Mouse (Mus musculus): Measurements from ENCODE around the gene Zfpm1.

DNA sequence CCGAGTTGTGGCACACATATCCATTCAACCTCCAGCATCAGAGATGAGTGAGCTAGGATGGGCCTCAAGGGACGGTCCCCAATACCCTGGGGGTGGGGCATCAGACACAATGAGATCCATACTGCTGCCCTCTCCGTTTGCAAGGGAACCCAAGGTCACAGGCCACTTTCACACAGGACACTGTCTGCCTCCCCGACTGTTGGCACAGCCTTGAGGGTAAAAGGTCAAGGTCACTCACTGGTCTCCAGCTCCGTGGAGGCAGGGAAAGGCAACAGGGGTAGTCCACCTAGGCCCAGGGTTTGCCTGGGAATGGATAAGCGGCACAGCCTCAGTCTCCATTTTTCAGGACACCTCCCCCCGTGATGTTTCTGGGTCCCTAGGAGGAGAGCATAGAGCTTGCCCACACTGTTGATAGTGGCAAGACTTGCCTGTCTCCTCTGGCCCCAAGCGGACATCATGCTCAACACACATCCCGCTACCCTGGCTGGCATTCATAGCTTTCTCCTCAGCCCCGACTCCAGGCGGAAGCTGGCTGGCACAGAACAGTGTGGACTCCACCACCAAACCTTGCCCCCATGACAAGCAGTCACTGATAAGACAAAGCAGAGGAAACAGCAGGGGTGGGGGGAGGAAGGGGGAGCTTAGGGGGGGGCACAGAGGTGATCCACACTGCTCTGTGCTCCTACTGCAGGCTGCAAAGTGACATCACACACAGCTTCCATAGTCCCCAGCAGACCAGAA, 7.1 kb upstream of the Zfpm1 start:
- no peak for TF ChIP-seq CTCF (IDR thresholded peaks at IDR 0.05; ENCODE audit: insufficient read depth, low read length)
- TF ChIP-seq POLR2A (IDR thresholded peaks at IDR 0.05; ENCODE audit: borderline replicate concordance, extremely low read depth, low read depth, low read length), result no peak

Data from lung, adult 2 months (tissue).